12 mouse cellular contexts compared by ENCODE assay signal in the genomic region with DNA sequence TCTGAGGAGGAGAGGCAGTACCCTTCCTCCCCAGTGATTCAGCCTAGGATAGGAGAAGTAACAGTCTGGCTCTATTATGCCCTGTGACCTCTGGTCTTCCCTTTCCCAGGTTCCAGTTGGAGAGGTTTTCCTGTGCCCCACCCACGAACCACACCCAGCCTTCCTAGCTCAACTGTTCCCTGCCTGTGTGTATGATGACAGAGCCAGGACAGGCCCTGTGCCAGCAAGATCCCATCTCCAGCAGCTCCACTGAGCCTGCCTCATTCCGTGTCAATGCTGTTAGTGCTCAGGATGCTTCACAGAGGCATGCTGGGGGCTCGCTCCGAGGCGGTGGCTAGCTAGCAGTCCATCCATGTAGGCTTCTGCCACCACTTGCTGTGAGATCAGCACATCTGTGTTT.
DNase-seq lines count a peak whose midpoint lies in the region; ATAC-seq lines count a peak whose summit lies in the region.
"Had no signal": no experiment of that assay in that cellular context is flagged by ENCODE, and none has a peak within 500 bp of the region (broad histone marks: within the 10 kb centered on the region; RNA-seq: fewer than 3 reads in every experiment).

No protein-coding gene starts in this region.

- H3K27me3 ChIP-seq in heart, embryonic 10.5 days (ENCODE audit: insufficient read depth, poor library complexity, severe bottlenecking): no peaks in the 10 kb centered on the region
- no peaks in the 10 kb centered on the region for H3K27me3 ChIP-seq in heart, embryonic 11.5 days (ENCODE audit: control insufficient read depth, insufficient read depth, low read length)
- H3K27me3 ChIP-seq in hindbrain, embryonic 14.5 days (ENCODE audit: control insufficient read depth, insufficient read depth, low read length): no peaks in the 10 kb centered on the region
- H3K27me3 ChIP-seq: liver, embryonic 12.5 days; neural tube, embryonic 12.5 days had no signal

- no peak overlapping the region for H3K4me2 ChIP-seq in heart, embryonic 11.5 days
- no peak overlapping the region for H3K4me2 ChIP-seq in hindbrain, embryonic 14.5 days (replicated peaks)
- H3K4me2 ChIP-seq: liver, embryonic 12.5 days; neural tube, embryonic 12.5 days had no signal

- no peak overlapping the region for H3K9ac ChIP-seq in heart, embryonic 11.5 days (ENCODE audit: low read depth, low read length)
- no peak overlapping the region for H3K9ac ChIP-seq in hindbrain, embryonic 14.5 days
- H3K9ac ChIP-seq: liver, embryonic 12.5 days; neural tube, embryonic 12.5 days had no signal

- no peak for ATAC-seq in heart, embryonic 11.5 days (replicated peaks; ENCODE audit: insufficient number of reproducible peaks, low FRiP score, low TSS enrichment)
- no peak for ATAC-seq in hindbrain, embryonic 14.5 days (ENCODE audit: low FRiP score)
- no peak for ATAC-seq in erythroblast, adult 5-6 weeks (replicated peaks; ENCODE audit: low FRiP score, poor library complexity, severe bottlenecking)
- ATAC-seq: liver, embryonic 12.5 days had no signal

- no peak for DNase-seq in heart, embryonic 10.5 days (ENCODE audit: low spot score)
- peak; percentile 39 for DNase-seq in ES-CJ7 (ENCODE audit: low read depth, low spot score)
- peak; percentile 44 for DNase-seq in brain, adult 2 months (ENCODE audit: low read depth, low spot score)
- DNase-seq in hindbrain, embryonic 14.5 days (ENCODE audit: low spot score): no peak
- DNase-seq in frontal cortex, postnatal 10 days (ENCODE audit: low spot score in 2 of 2): no peak
- DNase-seq: layer of hippocampus, postnatal 36 days; lung, postnatal 36 days; right cerebral cortex, postnatal 14 days had no signal

- no peaks in the 10 kb centered on the region for H3K9me3 ChIP-seq in heart, embryonic 10.5 days
- H3K9me3 ChIP-seq in heart, embryonic 11.5 days (replicated peaks; ENCODE audit: control insufficient read depth, low read length): no peaks in the 10 kb centered on the region
- no peaks in the 10 kb centered on the region for H3K9me3 ChIP-seq in hindbrain, embryonic 14.5 days (ENCODE audit: control insufficient read depth, low read length)
- H3K9me3 ChIP-seq: liver, embryonic 12.5 days; neural tube, embryonic 12.5 days had no signal

- 74% methylated on average over 5 of the region's 5 CpGs for WGBS in heart, embryonic 10.5 days
- 64% methylated on average over 5 of the region's 5 CpGs for WGBS in heart, embryonic 11.5 days (ENCODE audit: insufficient replicate concordance)
- 62% methylated on average over 5 of the region's 5 CpGs for WGBS in hindbrain, embryonic 14.5 days

- H3K27ac ChIP-seq in heart, embryonic 10.5 days: 0 out of 2 replicates have a peak overlapping the region, but pooled peaks have one; percentile 38
- H3K27ac ChIP-seq in heart, embryonic 11.5 days (ENCODE audit: low read depth, low read length): no peak overlapping the region
- peak overlapping the region; percentile 65 for H3K27ac ChIP-seq in hindbrain, embryonic 14.5 days
- H3K27ac ChIP-seq: liver, embryonic 12.5 days; neural tube, embryonic 12.5 days had no signal

- no peaks in the 10 kb centered on the region for H3K36me3 ChIP-seq in heart, embryonic 10.5 days
- no peaks in the 10 kb centered on the region for H3K36me3 ChIP-seq in heart, embryonic 11.5 days (ENCODE audit: control insufficient read depth, insufficient read depth, low read length)
- no peaks in the 10 kb centered on the region for H3K36me3 ChIP-seq in hindbrain, embryonic 14.5 days (replicated peaks; ENCODE audit: control insufficient read depth, insufficient read depth)
- H3K36me3 ChIP-seq: liver, embryonic 12.5 days; neural tube, embryonic 12.5 days had no signal

- peaks cover 44% of the 10 kb centered on the region for H3K4me1 ChIP-seq in heart, embryonic 10.5 days
- peaks cover 6% of the 10 kb centered on the region; the same call in 1 of the 2 replicates for H3K4me1 ChIP-seq in heart, embryonic 11.5 days (ENCODE audit: control insufficient read depth, insufficient read depth, low read length)
- H3K4me1 ChIP-seq in hindbrain, embryonic 14.5 days (replicated peaks; ENCODE audit: control insufficient read depth, insufficient read depth, low read length): peaks cover 44% of the 10 kb centered on the region

- H3K4me3 ChIP-seq in heart, embryonic 10.5 days: no peak overlapping the region
- no peak overlapping the region for H3K4me3 ChIP-seq in heart, embryonic 11.5 days (ENCODE audit: low read depth, low read length)
- no peak overlapping the region for H3K4me3 ChIP-seq in hindbrain, embryonic 14.5 days (replicated peaks; ENCODE audit: low read length)
- H3K4me3 ChIP-seq: liver, embryonic 12.5 days; neural tube, embryonic 12.5 days had no signal

Comparison
In these comparisons a context has a peak if more than half of its experiments do, and no peak if none do; other contexts are left out.
1. DNase-seq: peak in ES-CJ7 (single experiment) and brain, adult 2 months (single experiment); none in heart, embryonic 10.5 days (single experiment), hindbrain, embryonic 14.5 days (single experiment) and frontal cortex, postnatal 10 days (0 of 2).